Mouse (Mus musculus): ENCODE data around the gene Fam167b. TPM values are rescaled to one million over a fixed set of nuclear protein-coding genes. Genes with fewer than 3 reads are reported as not detected.

The Fam167b gene
- not detected in 2 replicates for total RNA-seq (2014; fragmentation: Nextera tagmentation)
- not detected in 2 replicates for total RNA-seq (2017)

GRCm38 (mm10) chr4:129578466-129578865 lies at the start of gene Fam167b:
TSS of gene Fam167b (minus strand) at chr4:129578549.
- ATAC-seq (replicated peaks; ENCODE audit: low FRiP score, low TSS enrichment, poor library complexity, severe bottlenecking): no peak

- ATAC-seq (replicated peaks; ENCODE audit: low FRiP score, low TSS enrichment, poor library complexity, severe bottlenecking): no peak
Measured at GRCm38 (mm10) chr4:129626035-129626434, 47.7 kb upstream of the Fam167b start.

GRCm38 (mm10) chr4:129625496-129625895 lies 47.1 kb upstream of the Fam167b start:
- ATAC-seq (replicated peaks; ENCODE audit: low FRiP score, low TSS enrichment, poor library complexity, severe bottlenecking): no peak

- peak; percentile 12; the same call in 1 of the 2 replicates for ATAC-seq (replicated peaks; ENCODE audit: low FRiP score, low TSS enrichment, poor library complexity, severe bottlenecking)
Measured at GRCm38 (mm10) chr4:129625029-129625370, 46.7 kb upstream of the Fam167b start.

GRCm38 (mm10) chr4:129624281-129625028 lies 46.1 kb upstream of the Fam167b start:
- peak; percentile 94 for ATAC-seq (replicated peaks; ENCODE audit: low FRiP score, low TSS enrichment, poor library complexity, severe bottlenecking)

- ATAC-seq (replicated peaks; ENCODE audit: low FRiP score, low TSS enrichment, poor library complexity, severe bottlenecking): no peak
Measured at GRCm38 (mm10) chr4:129623681-129624091, 45.3 kb upstream of the Fam167b start, which contains the start of gene Ccdc28b. TSS of gene Ccdc28b (minus strand) at chr4:129623947.

GRCm38 (mm10) chr4:129622803-129623535 lies 44.6 kb upstream of the Fam167b start:
- no peak for ATAC-seq (replicated peaks; ENCODE audit: low FRiP score, low TSS enrichment, poor library complexity, severe bottlenecking)

GRCm38 (mm10) chr4:129622120-129622802 lies 43.9 kb upstream of the Fam167b start:
- no peak for ATAC-seq (replicated peaks; ENCODE audit: low FRiP score, low TSS enrichment, poor library complexity, severe bottlenecking)

GRCm38 (mm10) chr4:129621283-129621841 lies 43.0 kb upstream of the Fam167b start:
- ATAC-seq (replicated peaks; ENCODE audit: low FRiP score, low TSS enrichment, poor library complexity, severe bottlenecking): no peak

- ATAC-seq (replicated peaks; ENCODE audit: low FRiP score, low TSS enrichment, poor library complexity, severe bottlenecking): no peak
Measured at GRCm38 (mm10) chr4:129620419-129621282, 42.3 kb upstream of the Fam167b start.

- ATAC-seq (replicated peaks; ENCODE audit: low FRiP score, low TSS enrichment, poor library complexity, severe bottlenecking): peak; percentile 86
Measured at GRCm38 (mm10) chr4:129618786-129619691, 40.7 kb upstream of the Fam167b start, which contains the start of gene Iqcc. TSS of gene Iqcc (minus strand) at chr4:129619099.

GRCm38 (mm10) chr4:129618031-129618430 lies 39.7 kb upstream of the Fam167b start:
- ATAC-seq (replicated peaks; ENCODE audit: low FRiP score, low TSS enrichment, poor library complexity, severe bottlenecking): no peak

GRCm38 (mm10) chr4:129617121-129617641 lies 38.8 kb upstream of the Fam167b start:
- ATAC-seq (replicated peaks; ENCODE audit: low FRiP score, low TSS enrichment, poor library complexity, severe bottlenecking): no peak

GRCm38 (mm10) chr4:129616631-129617030 lies 38.3 kb upstream of the Fam167b start:
- no peak for ATAC-seq (replicated peaks; ENCODE audit: low FRiP score, low TSS enrichment, poor library complexity, severe bottlenecking)

- ATAC-seq (replicated peaks; ENCODE audit: low FRiP score, low TSS enrichment, poor library complexity, severe bottlenecking): no peak
Measured at GRCm38 (mm10) chr4:129615801-129616290, 37.5 kb upstream of the Fam167b start.

- no peak for ATAC-seq (replicated peaks; ENCODE audit: low FRiP score, low TSS enrichment, poor library complexity, severe bottlenecking)
Measured at GRCm38 (mm10) chr4:129614093-129614492, 35.7 kb upstream of the Fam167b start, which contains the start of gene Dcdc2b. TSS of gene Dcdc2b (minus strand) at chr4:129614257.

GRCm38 (mm10) chr4:129610472-129610871 lies 32.1 kb upstream of the Fam167b start:
- ATAC-seq (replicated peaks; ENCODE audit: low FRiP score, low TSS enrichment, poor library complexity, severe bottlenecking): no peak

All from megakaryocyte-erythroid progenitor cell, adult 5-6 weeks (primary cell).